In genomic region chr4:22109410-22109809, GRCm38 (mm10) we compare ENCODE assay signal across 14 mouse cellular contexts.
DNase-seq lines count a peak whose midpoint lies in the region; ATAC-seq and TF ChIP-seq lines count a peak whose summit lies in the region.
"Had no signal": no experiment of that assay in that cellular context is flagged by ENCODE, and none has a peak within 500 bp of the region (broad histone marks: within the 10 kb centered on the region; RNA-seq: fewer than 3 reads in every experiment).

No protein-coding gene starts in this region.

- POLR2A ChIA-PET in Patski (lab: Charles Lee) = no interaction called here

- peak; percentile 76 for DNase-seq in heart, adult 11 months
- DNase-seq in heart, postnatal 14 days = no peak
- DNase-seq in 3134 (ENCODE audit: extremely low read depth, insufficient read length, low spot score) = peak; percentile 79
- peak; percentile 38 for DNase-seq in Patski (ENCODE audit: low read depth, low spot score)
- DNase-seq in limb, embryonic 10.5 days (ENCODE audit: low spot score) = peak; percentile 24
- DNase-seq in adrenal gland, postnatal 14 days = no peak
- no peak for DNase-seq in heart, postnatal 4 days
- DNase-seq: adrenal gland, adult 2 months; heart, adult 2 months; lung, postnatal 10 days; right cerebral cortex, postnatal 4 days had no signal

- ATAC-seq in Patski = peak; percentile 94
- no peak for ATAC-seq in heart, embryonic 11.5 days (replicated peaks; ENCODE audit: insufficient number of reproducible peaks, low FRiP score, low TSS enrichment)
- ATAC-seq: CD4-positive, CD25-positive, alpha-beta regulatory T cell, adult 4 months had no signal

- no peaks in the 10 kb centered on the region; the same call in 1 of the 2 replicates for H3K4me1 ChIP-seq in limb, embryonic 10.5 days
- no peaks in the 10 kb centered on the region; the same call in 1 of the 2 replicates for H3K4me1 ChIP-seq in heart, embryonic 11.5 days (ENCODE audit: control insufficient read depth, insufficient read depth, low read length)

- no peak overlapping the region for H3K9ac ChIP-seq in heart, embryonic 11.5 days (ENCODE audit: low read depth, low read length)

- WGBS in limb, embryonic 10.5 days = 52% methylated on average over 6 of the region's 6 CpGs
- 40% methylated on average over 6 of the region's 6 CpGs for WGBS in heart, embryonic 11.5 days (ENCODE audit: insufficient replicate concordance)

- in situ Hi-C loops in Patski (cut with MboI; ENCODE audit: low pct_unique_long_range_greater_than_20kb) = no loop called here

- intact Hi-C loops in heart, postnatal 14 days (cut with DNase I) = no loop called here

- H3K36me3 ChIP-seq in limb, embryonic 10.5 days = no peaks in the 10 kb centered on the region
- H3K36me3 ChIP-seq in heart, embryonic 11.5 days (ENCODE audit: control insufficient read depth, insufficient read depth, low read length) = no peaks in the 10 kb centered on the region

- no peak overlapping the region for H3K4me2 ChIP-seq in heart, embryonic 11.5 days
- H3K4me2 ChIP-seq: liver, embryonic 11.5 days had no signal

- CTCF ChIA-PET in Patski (lab: Charles Lee) = interaction anchor here (2.0 to 2.9 kb wide), 3 partner anchors 11 to 22 kb away, joined by 4 to 10 read pairs (median 8); no protein-coding TSS in a partner anchor

- no peaks in the 10 kb centered on the region for H3K9me3 ChIP-seq in limb, embryonic 10.5 days (replicated peaks)
- H3K9me3 ChIP-seq in heart, embryonic 11.5 days (replicated peaks; ENCODE audit: control insufficient read depth, low read length) = no peaks in the 10 kb centered on the region

- no peaks in the 10 kb centered on the region for H3K27me3 ChIP-seq in Patski
- H3K27me3 ChIP-seq in limb, embryonic 10.5 days (ENCODE audit: low read depth, poor library complexity, severe bottlenecking) = no peaks in the 10 kb centered on the region
- no peaks in the 10 kb centered on the region for H3K27me3 ChIP-seq in heart, embryonic 11.5 days (ENCODE audit: control insufficient read depth, insufficient read depth, low read length)

- no peak for TF ChIP-seq CTCF in Patski (IDR thresholded peaks at IDR 0.05)

- no peak overlapping the region for H3K27ac ChIP-seq in limb, embryonic 10.5 days
- H3K27ac ChIP-seq in heart, embryonic 11.5 days (ENCODE audit: low read depth, low read length) = no peak overlapping the region
- H3K27ac ChIP-seq: heart, adult 2 months had no signal

- H3K4me3 ChIP-seq in limb, embryonic 10.5 days = no peak overlapping the region
- H3K4me3 ChIP-seq in heart, embryonic 11.5 days (ENCODE audit: low read depth, low read length) = no peak overlapping the region
- H3K4me3 ChIP-seq: heart, adult 2 months had no signal

Comparison
In these comparisons a context has a peak if more than half of its experiments do, and no peak if none do; other contexts are left out.
1. DNase-seq: peak in heart, adult 11 months (single experiment), 3134 (single experiment), Patski (single experiment) and limb, embryonic 10.5 days (single experiment); none in heart, postnatal 14 days (0 of 2), adrenal gland, postnatal 14 days (single experiment) and heart, postnatal 4 days (single experiment).